Mouse (Mus musculus) forebrain, embryonic 14.5 days (tissue): ENCODE measurements around the gene Asic3. TPM values are rescaled to one million over a fixed set of nuclear protein-coding genes. Genes with fewer than 3 reads are reported as not detected.

Source experiments
- ATAC-seq: fragments of 200-750 bp; cut with Nextera tagmentation; 2 replicates; pipeline ENCODE4 v1.8.0; 2017; ENCODE audit warnings: mild to moderate bottlenecking, moderate library complexity
- DNase-seq: peaks from one replicate; pipeline ENCODE4 v3.0.0-alpha.2; 2015; ENCODE audit warnings: low spot score
- H3K27ac ChIP-seq: fragments of 300-500 bp; sonication (generic); 2 replicates; pipeline ENCODE4 v1.5.1; 2014; ENCODE audit warnings: low read depth, mild to moderate bottlenecking, control low read depth, low read length, moderate library complexity
- H3K27me3 ChIP-seq: fragments of 300-500 bp; sonication (generic); replicated peaks from 2 replicates; pipeline ENCODE4 v1.6.1; 2014; ENCODE audit warnings: low read length, control low read depth, mixed read lengths; ENCODE audit not compliant: control insufficient read depth, insufficient read depth
- H3K36me3 ChIP-seq: fragments of 300-500 bp; sonication (generic); 2 replicates; pipeline ENCODE4 v1.6.1; 2014; ENCODE audit warnings: low read length, control low read depth; ENCODE audit not compliant: control insufficient read depth, insufficient read depth
- H3K4me1 ChIP-seq: fragments of 300-500 bp; sonication (generic); 2 replicates; pipeline ENCODE4 v1.6.1; 2014; ENCODE audit warnings: antibody characterized with exemption, low read length, control low read depth; ENCODE audit not compliant: control insufficient read depth, insufficient read depth
- H3K4me2 ChIP-seq: fragments of 300-500 bp; sonication (generic); 2 replicates; pipeline ENCODE4 v1.6.1; 2014; ENCODE audit warnings: mild to moderate bottlenecking, control low read depth, low read length
- H3K4me3 ChIP-seq: fragments of 300-500 bp; sonication (generic); 2 replicates; pipeline ENCODE4 v1.5.1; 2014; ENCODE audit warnings: low read depth, low read length, control low read depth
- H3K9ac ChIP-seq: fragments of 300-500 bp; sonication (generic); 2 replicates; pipeline ENCODE4 v1.6.1; 2014; ENCODE audit warnings: mild to moderate bottlenecking, low read length, control low read depth, moderate library complexity
- H3K9me3 ChIP-seq: fragments of 300-500 bp; sonication (generic); replicated peaks from 2 replicates; pipeline ENCODE4 v1.6.1; 2016; ENCODE audit warnings: low read length, control low read depth, mixed read lengths; ENCODE audit not compliant: control insufficient read depth
- WGBS: fragments of 180-500 bp; shearing (Covaris S2); extraction: QIAGEN DNeasy Blood & Tissue Kit; methylation state at CpG from one replicate; pipeline ENCODE4 v1.1.7; 2014; 5-methylcytosine and 5-hydroxymethylcytosine counted together
- polyA plus RNA-seq: library from polyadenylated mRNA; unstranded; fragments of >200 nt; fragmentation: Nextera tagmentation; extraction: Ambion mirVana; gene quantifications from 2 replicates; pipeline ENCODE4 v1.2.1, GENCODE M21; 2014

The Asic3 gene
- polyA plus RNA-seq, 1 experiment from 2014 or later = not detected

- no peak for DNase-seq
- Histone ChIP-seq H3K9me3 (no peaks in the 10 kb centered on the region), H3K4me2 (no peak overlapping the region), H3K27me3 (no peaks in the 10 kb centered on the region), H3K36me3 (0 out of 2 replicates have a peak, but pooled peaks cover 2% of the 10 kb centered on the region), H3K4me1 (peaks cover 6% of the 10 kb centered on the region; the same call in 1 of the 2 replicates), H3K9ac (no peak overlapping the region), H3K27ac (no peak overlapping the region), H3K4me3 (no peak overlapping the region)
- WGBS = 36% methylated on average over 12 of the region's 12 CpGs
- no peak for ATAC-seq
These were observed 53.6 kb downstream of the Asic3 start for GRCm38 (mm10) chr5:24466762-24467161.

Other genes starting within 250 kb of the Asic3 start
- gene Nupl2, start 248.4 kb upstream of the Asic3 start, polyA plus RNA-seq = 13.8 and 15.1 TPM in 2 replicates
- gene Kcnh2, start 61.8 kb upstream of the Asic3 start, polyA plus RNA-seq = 4.7 and 5.2 TPM in 2 replicates
- gene Nos3, start 48.6 kb upstream of the Asic3 start, polyA plus RNA-seq = 4.6 and 7.6 TPM in 2 replicates
- 0.48 and 0.74 TPM in 2 replicates for gene Atg9b, start 21.2 kb upstream of the Asic3 start, polyA plus RNA-seq
- 37.1 and 43.1 TPM in 2 replicates for gene Abcb8, start 19.7 kb upstream of the Asic3 start, polyA plus RNA-seq
- gene Cdk5, start 10.1 kb downstream of the Asic3 start, polyA plus RNA-seq = 106 and 113 TPM in 2 replicates
- 11.5 and 14.6 TPM in 2 replicates for gene Slc4a2, start 10.4 kb downstream of the Asic3 start, polyA plus RNA-seq
- 89.3 and 94.3 TPM in 2 replicates for gene Fastk, start 31.9 kb downstream of the Asic3 start, polyA plus RNA-seq
- gene Tmub1, start 34.5 kb downstream of the Asic3 start, polyA plus RNA-seq = 45.5 and 47.5 TPM in 2 replicates
- 47.5 and 49.5 TPM in 2 replicates for gene Agap3, start 38.8 kb downstream of the Asic3 start, polyA plus RNA-seq
- 0.49 and 0.51 TPM in 2 replicates for gene Gbx1, start 113.8 kb downstream of the Asic3 start, polyA plus RNA-seq
- gene Asb10, start 127.6 kb downstream of the Asic3 start, polyA plus RNA-seq = 0.09 and 0.17 TPM in 2 replicates
- 0.06 and 0.09 TPM in 2 replicates for gene 4931409K22Rik, start 143.4 kb downstream of the Asic3 start, polyA plus RNA-seq
- 111 and 112 TPM in 2 replicates for gene Abcf2, start 164.1 kb downstream of the Asic3 start, polyA plus RNA-seq
- 10.6 and 13.8 TPM in 2 replicates for gene Chpf2, start 173.3 kb downstream of the Asic3 start, polyA plus RNA-seq
- 170 and 177 TPM in 2 replicates for gene Smarcd3, start 211.0 kb downstream of the Asic3 start, polyA plus RNA-seq